Mouse (Mus musculus) neural tube, embryonic 11.5 days (tissue): Measurements from ENCODE around the gene Ctbp2. TPM values are rescaled to one million over a fixed set of nuclear protein-coding genes. Genes with fewer than 3 reads are reported as not detected.

ENCODE experiments used
- ATAC-seq: fragments of 200-750 bp; cut with Nextera tagmentation; 2 replicates; pipeline ENCODE4 v1.8.0; 2017; ENCODE audit warnings: moderate number of reproducible peaks, mild to moderate bottlenecking, moderate TSS enrichment, moderate library complexity; ENCODE audit not compliant: insufficient read depth, low FRiP score, low TSS enrichment
- DNase-seq: peaks from one replicate; pipeline ENCODE4 v3.0.0-alpha.2; 2015; ENCODE audit warnings: low spot score
- H3K27ac ChIP-seq: fragments of 300-500 bp; sonication (generic); 2 replicates; pipeline ENCODE4 v1.5.1; 2014; ENCODE audit warnings: low read depth, mild to moderate bottlenecking, low read length
- H3K27me3 ChIP-seq: fragments of 300-500 bp; sonication (generic); 2 replicates; pipeline ENCODE4 v1.6.1; 2014; ENCODE audit warnings: mild to moderate bottlenecking, low read length, mixed read lengths; ENCODE audit not compliant: control insufficient read depth, insufficient read depth
- H3K36me3 ChIP-seq: fragments of 300-500 bp; sonication (generic); 2 replicates; pipeline ENCODE4 v1.6.1; 2014; ENCODE audit warnings: mild to moderate bottlenecking, low read length, moderate library complexity, mixed read lengths; ENCODE audit not compliant: control insufficient read depth, insufficient read depth
- H3K4me1 ChIP-seq: fragments of 300-500 bp; sonication (generic); 2 replicates; pipeline ENCODE4 v1.6.1; 2014; ENCODE audit warnings: low read length, mixed read lengths; ENCODE audit not compliant: control insufficient read depth, insufficient read depth
- H3K4me2 ChIP-seq: fragments of 300-500 bp; sonication (generic); 2 replicates; pipeline ENCODE4 v1.6.1; 2014; ENCODE audit warnings: low read depth, mild to moderate bottlenecking, moderate library complexity
- H3K4me3 ChIP-seq: fragments of 300-500 bp; sonication (generic); 2 replicates; pipeline ENCODE4 v1.5.1; 2014; ENCODE audit warnings: low read depth, low read length
- H3K9ac ChIP-seq: fragments of 300-500 bp; sonication (generic); 2 replicates; pipeline ENCODE4 v1.6.1; 2014; ENCODE audit warnings: mild to moderate bottlenecking, low read length
- H3K9me3 ChIP-seq: fragments of 300-500 bp; sonication (generic); 2 replicates; pipeline ENCODE4 v1.6.1; 2016; ENCODE audit warnings: low read length; ENCODE audit not compliant: control insufficient read depth
- WGBS: fragments of 180-500 bp; shearing (Covaris S2); extraction: QIAGEN DNeasy Blood & Tissue Kit; methylation state at CpG from one replicate; pipeline ENCODE4 v1.1.7; 2014; 5-methylcytosine and 5-hydroxymethylcytosine counted together
- polyA plus RNA-seq: library from polyadenylated mRNA; unstranded; fragments of >200 nt; fragmentation: Nextera tagmentation; extraction: Ambion mirVana; gene quantifications from 2 replicates; pipeline ENCODE4 v1.2.1, GENCODE M21; 2014

Ctbp2 gene
- polyA plus RNA-seq, 1 experiment from 2014 or later, result 167 TPM

- DNase-seq (no peak), ATAC-seq (no peak)
- Histone ChIP-seq H3K4me1 (peaks cover 2% of the 10 kb centered on the region; the same call in 1 of the 2 replicates), H3K27ac (no peak overlapping the region), H3K9me3 (no peaks in the 10 kb centered on the region), H3K4me3 (no peak overlapping the region), H3K27me3 (no peaks in the 10 kb centered on the region), H3K4me2 (no peak overlapping the region), H3K36me3 (0 out of 2 replicates have a peak, but pooled peaks cover 2% of the 10 kb centered on the region), H3K9ac (no peak overlapping the region)
- WGBS, result 79% methylated on average over 4 of the region's 4 CpGs
Observed at GRCm38 (mm10) chr7:133008663-133009062, 115.5 kb downstream of the Ctbp2 start.

DNA sequence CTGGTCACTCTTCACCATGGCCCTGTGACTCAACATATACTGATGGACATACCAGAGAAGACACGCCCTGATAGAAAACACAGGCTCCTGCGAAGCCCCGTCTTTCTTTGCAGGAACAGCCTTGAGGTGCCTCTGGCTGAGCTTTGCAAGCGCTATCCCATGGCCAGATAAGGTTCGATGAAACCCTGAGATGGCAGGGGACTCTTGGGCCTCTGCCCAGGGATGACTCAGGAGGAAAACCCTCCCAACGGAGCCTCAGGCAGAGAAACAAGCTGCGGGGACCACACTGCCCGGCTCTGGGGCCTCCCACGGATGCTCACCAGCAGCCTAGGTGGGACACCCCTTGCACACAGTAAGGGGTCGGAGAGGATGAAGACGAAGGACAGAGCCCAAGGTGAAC lies 116.8 kb downstream of the Ctbp2 start:
- WGBS, result 88% methylated on average over 11 of the region's 11 CpGs
- H3K4me1 ChIP-seq, result peaks cover 2% of the 10 kb centered on the region; the same call in 1 of the 2 replicates
- H3K36me3 ChIP-seq, result 0 out of 2 replicates have a peak, but pooled peaks cover 2% of the 10 kb centered on the region
- ATAC-seq (no peak), DNase-seq (no peak)
- no peaks in the 10 kb centered on the region for H3K27me3 ChIP-seq
- H3K9ac ChIP-seq, result no peak overlapping the region
- no peak overlapping the region for H3K4me3 ChIP-seq
- no peaks in the 10 kb centered on the region for H3K9me3 ChIP-seq
- H3K4me2 ChIP-seq, result no peak overlapping the region
- H3K27ac ChIP-seq, result no peak overlapping the region

DNA sequence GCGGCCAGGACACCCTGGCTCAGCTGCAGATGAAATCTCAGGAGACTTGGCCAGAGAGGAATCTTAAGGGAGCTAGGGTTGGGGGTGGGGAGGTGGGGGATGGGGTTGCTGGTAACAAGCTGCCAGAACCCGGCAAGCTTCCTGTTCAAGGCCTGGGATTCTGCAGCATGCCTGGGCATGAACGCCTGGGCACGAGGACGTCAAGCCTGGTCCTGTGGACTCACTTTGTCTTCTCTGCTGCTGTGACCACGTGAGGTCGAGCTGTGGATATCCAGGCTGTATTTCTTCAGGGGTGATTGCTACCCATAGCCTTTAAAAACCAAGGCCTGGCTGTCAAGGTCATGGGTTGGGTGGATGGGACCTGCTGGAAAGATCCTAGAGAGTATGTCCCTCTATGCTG lies 118.4 kb downstream of the Ctbp2 start:
- Histone ChIP-seq H3K9ac (no peak overlapping the region), H3K9me3 (no peaks in the 10 kb centered on the region), H3K36me3 (0 out of 2 replicates have a peak, but pooled peaks cover 2% of the 10 kb centered on the region), H3K4me1 (peaks cover 2% of the 10 kb centered on the region; the same call in 1 of the 2 replicates), H3K4me3 (no peak overlapping the region), H3K27me3 (no peaks in the 10 kb centered on the region), H3K27ac (no peak overlapping the region), H3K4me2 (no peak overlapping the region)
- no peak for DNase-seq
- 88% methylated on average over 7 of the region's 7 CpGs for WGBS
- ATAC-seq, result no peak

DNA sequence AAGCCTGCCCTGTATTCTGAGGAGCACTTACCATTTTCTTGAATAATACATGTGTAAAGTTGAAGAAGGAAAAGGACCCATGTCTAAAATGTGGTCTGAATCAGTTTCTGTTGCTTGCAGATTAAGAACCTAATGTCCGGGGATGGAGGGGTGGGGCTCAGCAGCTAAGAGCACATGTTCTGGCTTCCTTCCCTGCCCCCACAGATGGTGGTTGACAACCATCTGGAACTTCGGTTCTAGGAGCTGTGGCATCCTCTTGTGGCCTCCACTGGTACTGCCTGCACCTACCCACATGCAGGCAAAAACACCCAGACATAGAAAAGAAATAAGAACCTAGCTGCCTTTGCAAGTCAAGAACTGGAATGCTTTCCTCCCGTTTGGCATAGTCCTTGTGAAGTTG lies 120.7 kb downstream of the Ctbp2 start:
- H3K4me3 ChIP-seq, result no peak overlapping the region
- no peak for ATAC-seq
- no peaks in the 10 kb centered on the region for H3K27me3 ChIP-seq
- H3K9ac ChIP-seq, result no peak overlapping the region
- no peak overlapping the region for H3K27ac ChIP-seq
- H3K4me2 ChIP-seq, result no peak overlapping the region
- DNase-seq, result peak; percentile 67
- 43% methylated on average over 3 of the region's 3 CpGs for WGBS
- H3K4me1 ChIP-seq, result peaks cover 2% of the 10 kb centered on the region; the same call in 1 of the 2 replicates
- H3K9me3 ChIP-seq, result no peaks in the 10 kb centered on the region
- H3K36me3 ChIP-seq, result peaks cover 3% of the 10 kb centered on the region; the same call in 1 of the 2 replicates

- no peak overlapping the region for H3K27ac ChIP-seq
- no peak overlapping the region for H3K9ac ChIP-seq
- no peaks in the 10 kb centered on the region; the same call in 1 of the 2 replicates for H3K4me1 ChIP-seq
- no peak overlapping the region for H3K4me2 ChIP-seq
- no peaks in the 10 kb centered on the region for H3K9me3 ChIP-seq
- H3K36me3 ChIP-seq, result peaks cover 10% of the 10 kb centered on the region
- 93% methylated on average over 6 of the region's 6 CpGs for WGBS
- no peak for DNase-seq
- H3K27me3 ChIP-seq, result no peaks in the 10 kb centered on the region
- no peak for ATAC-seq
- H3K4me3 ChIP-seq, result no peak overlapping the region
Observed at GRCm38 (mm10) chr7:133002271-133002670, 121.9 kb downstream of the Ctbp2 start.

DNA sequence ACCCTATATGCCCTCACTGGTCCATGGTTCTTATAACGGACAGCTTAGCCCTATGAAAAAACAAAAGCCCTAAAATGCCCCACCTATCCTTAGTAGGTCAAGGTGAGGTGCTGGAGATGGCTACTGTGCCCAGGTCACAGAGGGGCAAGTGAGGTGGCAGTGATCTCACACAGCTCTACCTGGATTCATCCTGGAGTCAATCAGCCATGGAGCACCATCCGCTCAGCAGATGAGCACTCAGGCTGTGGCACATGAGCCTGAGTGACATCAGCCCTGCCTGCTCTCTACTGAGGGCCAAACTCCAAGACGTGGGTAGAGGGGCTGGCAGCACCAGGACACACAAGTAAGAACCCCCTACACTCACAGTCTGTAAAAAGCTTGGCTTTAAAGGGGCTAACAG lies 122.8 kb downstream of the Ctbp2 start:
- no peak for ATAC-seq
- Histone ChIP-seq H3K4me1 (no peaks in the 10 kb centered on the region; the same call in 1 of the 2 replicates), H3K9me3 (no peaks in the 10 kb centered on the region), H3K9ac (no peak overlapping the region), H3K27me3 (no peaks in the 10 kb centered on the region), H3K4me3 (no peak overlapping the region), H3K36me3 (peaks cover 13% of the 10 kb centered on the region), H3K27ac (no peak overlapping the region), H3K4me2 (no peak overlapping the region)
- WGBS, result 95% methylated on average over 3 of the region's 3 CpGs
- no peak for DNase-seq

GRCm38 (mm10) chr7:132999061-132999460 lies 125.1 kb downstream of the Ctbp2 start:
- no peak overlapping the region for H3K27ac ChIP-seq
- WGBS, result 94% methylated on average over 11 of the region's 11 CpGs
- no peak for ATAC-seq
- H3K9ac ChIP-seq, result no peak overlapping the region
- no peaks in the 10 kb centered on the region for H3K27me3 ChIP-seq
- H3K36me3 ChIP-seq, result peaks cover 11% of the 10 kb centered on the region
- no peaks in the 10 kb centered on the region for H3K4me1 ChIP-seq
- no peak overlapping the region for H3K4me3 ChIP-seq
- H3K4me2 ChIP-seq, result no peak overlapping the region
- no peak for DNase-seq
- H3K9me3 ChIP-seq, result no peaks in the 10 kb centered on the region

DNA sequence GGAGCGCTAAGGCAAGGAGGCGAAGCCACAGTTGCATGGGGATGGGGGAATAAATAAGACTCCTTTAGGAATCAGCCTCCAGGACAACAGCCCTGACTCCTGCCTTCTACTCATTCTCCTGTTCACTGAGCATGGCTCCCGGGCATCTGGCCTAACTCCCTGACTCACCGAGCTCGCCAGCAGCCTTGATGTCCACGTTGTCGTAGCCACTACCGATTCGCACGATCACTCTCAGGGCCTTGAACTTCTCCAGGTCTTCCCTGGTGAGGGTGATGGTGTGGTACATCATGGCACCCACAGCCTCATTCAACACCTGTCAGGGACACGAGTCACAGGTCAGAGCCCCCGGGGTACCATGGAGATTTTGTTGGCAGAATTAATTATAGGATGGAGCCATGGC lies 125.5 kb downstream of the Ctbp2 start:
- no peak for ATAC-seq
- Histone ChIP-seq H3K4me2 (no peak overlapping the region), H3K27ac (no peak overlapping the region), H3K9me3 (no peaks in the 10 kb centered on the region), H3K4me3 (no peak overlapping the region), H3K27me3 (no peaks in the 10 kb centered on the region), H3K4me1 (no peaks in the 10 kb centered on the region), H3K9ac (no peak overlapping the region), H3K36me3 (peaks cover 11% of the 10 kb centered on the region)
- no peak for DNase-seq
- WGBS, result 98% methylated on average over 12 of the region's 12 CpGs

DNA sequence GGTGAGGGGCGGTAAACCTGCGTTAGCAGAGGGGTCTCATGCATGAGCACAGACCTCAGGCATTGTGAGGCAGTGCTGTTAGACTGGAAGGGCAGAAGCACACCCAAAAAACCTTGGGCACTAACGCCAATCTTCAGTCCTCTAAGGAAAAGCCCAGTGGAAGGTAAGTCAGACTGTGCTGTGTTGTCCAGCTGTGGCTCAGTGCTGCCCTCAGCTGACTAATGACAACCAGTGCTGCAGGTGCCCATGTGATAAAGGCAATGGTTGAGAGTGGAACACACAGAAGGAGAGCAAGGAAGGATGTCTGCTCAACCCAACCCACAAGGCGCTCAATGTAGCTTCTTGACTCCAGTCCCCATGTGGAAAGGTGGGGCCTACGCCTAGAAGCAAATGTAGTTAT lies 127.8 kb downstream of the Ctbp2 start:
- ATAC-seq (no peak), DNase-seq (no peak)
- peaks cover 16% of the 10 kb centered on the region for H3K36me3 ChIP-seq

More for the DNA sequence above, 127.8 kb downstream of the Ctbp2 start:
- no peak overlapping the region for H3K27ac ChIP-seq
- H3K4me1 ChIP-seq, result no peaks in the 10 kb centered on the region
- H3K4me3 ChIP-seq, result no peak overlapping the region
- no peak overlapping the region for H3K9ac ChIP-seq
- H3K9me3 ChIP-seq, result no peaks in the 10 kb centered on the region
- H3K4me2 ChIP-seq, result no peak overlapping the region
- no peaks in the 10 kb centered on the region for H3K27me3 ChIP-seq
- 91% methylated on average over 5 of the region's 5 CpGs for WGBS
